Mouse (Mus musculus) adrenal gland, adult 8-10 months (tissue): ENCODE results near the gene Polr2l. TPM values are rescaled to one million over a fixed set of nuclear protein-coding genes. Genes with fewer than 3 reads are reported as not detected.

Experiments used
- DNase-seq: peaks from one replicate; pipeline ENCODE4 v3.0.0; 2022
- total RNA-seq, 4 experiments: library from RNA; stranded (reverse); gene quantifications; 2 replicates each; pipeline ENCODE4 v1.2.4; 2022

Gene Polr2l
- 100 to 1,000 TPM in 3 of 4 experiments, 10 to 100 TPM in 1; 99.4 to 147 (median 129) TPM for total RNA-seq

GRCm38 (mm10) chr7:141475011-141475804 lies at the start of gene Polr2l, which contains the start of gene Tspan4:
Gene Polr2l, minus strand, starts transcription at chr7:141475132.
Gene Tspan4, plus strand, starts transcription at chr7:141475240.
- DNase-seq, result peak; percentile 78

GRCm38 (mm10) chr7:141524271-141524670 lies 49.3 kb upstream of the Polr2l start:
- DNase-seq, result no peak

- DNase-seq, result no peak
These were observed 48.1 kb upstream of the Polr2l start for GRCm38 (mm10) chr7:141523007-141523406.

GRCm38 (mm10) chr7:141519795-141520194 lies 44.9 kb upstream of the Polr2l start:
- no peak for DNase-seq

GRCm38 (mm10) chr7:141518926-141519325 lies 44.0 kb upstream of the Polr2l start:
- DNase-seq, result no peak

- DNase-seq, result no peak
These were observed 43.4 kb upstream of the Polr2l start for GRCm38 (mm10) chr7:141518296-141518695.

- DNase-seq, result no peak
These were observed 42.7 kb upstream of the Polr2l start for GRCm38 (mm10) chr7:141517638-141518037.

- DNase-seq, result no peak
These were observed 35.8 kb upstream of the Polr2l start for GRCm38 (mm10) chr7:141510681-141511191.

- no peak for DNase-seq
These were observed 35.3 kb upstream of the Polr2l start for GRCm38 (mm10) chr7:141510196-141510595.

GRCm38 (mm10) chr7:141508160-141508559 lies 33.2 kb upstream of the Polr2l start:
- DNase-seq, result no peak

- no peak for DNase-seq
These were observed 31.3 kb upstream of the Polr2l start for GRCm38 (mm10) chr7:141506278-141506677.

GRCm38 (mm10) chr7:141502556-141502905 lies 27.6 kb upstream of the Polr2l start:
- no peak for DNase-seq

- DNase-seq, result peak; percentile 64
These were observed 27.1 kb upstream of the Polr2l start for GRCm38 (mm10) chr7:141501820-141502555.

GRCm38 (mm10) chr7:141497600-141497999 lies 22.7 kb upstream of the Polr2l start:
- DNase-seq, result no peak

- DNase-seq, result no peak
These were observed 21.0 kb upstream of the Polr2l start for GRCm38 (mm10) chr7:141495940-141496339.

GRCm38 (mm10) chr7:141495379-141495778 lies 20.4 kb upstream of the Polr2l start:
- no peak for DNase-seq

GRCm38 (mm10) chr7:141493729-141494128 lies 18.8 kb upstream of the Polr2l start:
- DNase-seq, result no peak

GRCm38 (mm10) chr7:141492738-141493137 lies 17.8 kb upstream of the Polr2l start:
- no peak for DNase-seq

- DNase-seq, result no peak
These were observed 16.2 kb upstream of the Polr2l start for GRCm38 (mm10) chr7:141491151-141491550.

GRCm38 (mm10) chr7:141487141-141487540 lies 12.2 kb upstream of the Polr2l start:
- DNase-seq, result no peak

GRCm38 (mm10) chr7:141486239-141486638 lies 11.3 kb upstream of the Polr2l start:
- no peak for DNase-seq

GRCm38 (mm10) chr7:141485606-141486005 lies 10.7 kb upstream of the Polr2l start:
- no peak for DNase-seq

- DNase-seq, result no peak
These were observed 10.3 kb upstream of the Polr2l start for GRCm38 (mm10) chr7:141485186-141485585.
